Comparison of ENCODE assay signal across 17 mouse cellular contexts in the genomic region with DNA sequence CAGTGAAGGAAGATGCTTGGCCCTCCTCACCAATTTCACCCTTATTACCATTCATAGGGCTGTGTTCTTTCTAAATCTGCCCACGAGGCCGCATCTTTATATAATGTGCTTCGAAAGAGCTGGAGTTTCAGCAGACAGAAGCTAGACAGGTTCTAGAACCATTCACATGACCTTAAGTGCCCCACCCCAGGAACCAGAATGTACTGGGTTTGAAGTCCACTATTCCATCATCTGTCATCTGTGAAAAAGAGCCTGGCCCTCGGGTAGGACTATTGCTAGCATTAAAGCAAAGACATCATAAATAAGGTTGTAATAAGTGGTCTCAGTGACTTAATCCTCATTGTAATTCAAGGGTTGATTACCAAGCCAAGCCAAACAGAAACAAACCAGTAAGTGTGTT.
"Had no signal": no experiment of that assay in that cellular context is flagged by ENCODE, and none has a peak within 500 bp of the region (broad histone marks: within the 10 kb centered on the region; RNA-seq: fewer than 3 reads in every experiment).

No protein-coding gene starts in this region.

- H3K27ac ChIP-seq: lung, embryonic 15.5 days; macrophage; midbrain, embryonic 13.5 days; midbrain, embryonic 15.5 days; neural tube, embryonic 12.5 days; stomach, embryonic 15.5 days; stomach, postnatal 0 days had no signal

- H3K4me2 ChIP-seq: lung, embryonic 15.5 days; midbrain, embryonic 11.5 days; midbrain, embryonic 13.5 days; midbrain, embryonic 15.5 days; neural tube, embryonic 12.5 days; stomach, embryonic 15.5 days had no signal

- H3K4me3 ChIP-seq: lung, embryonic 15.5 days; megakaryocyte, embryonic 14.5 days; midbrain, embryonic 13.5 days; midbrain, embryonic 15.5 days; neural tube, embryonic 12.5 days; stomach, embryonic 15.5 days had no signal

- H3K27me3 ChIP-seq: midbrain, embryonic 13.5 days; midbrain, embryonic 15.5 days; neural tube, embryonic 12.5 days; stomach, embryonic 15.5 days had no signal

- H3K9ac ChIP-seq: lung, embryonic 15.5 days; midbrain, embryonic 13.5 days; midbrain, embryonic 15.5 days; neural tube, embryonic 12.5 days; stomach, embryonic 15.5 days had no signal

- DNase-seq: lung, adult 2 months; lung, postnatal 14 days; lung, postnatal 36 days; right cerebral cortex, postnatal 14 days; thymus, adult 2 months; thymus, postnatal 25 days; thymus, postnatal 4 days had no signal

- ATAC-seq: lung, postnatal 0 days; midbrain, embryonic 13.5 days; midbrain, embryonic 15.5 days had no signal

- H3K9me3 ChIP-seq: lung, embryonic 15.5 days; megakaryocyte, embryonic 14.5 days; midbrain, embryonic 13.5 days; midbrain, embryonic 15.5 days; neural tube, embryonic 12.5 days; stomach, embryonic 15.5 days had no signal

- H3K36me3 ChIP-seq: lung, embryonic 15.5 days; midbrain, embryonic 13.5 days; midbrain, embryonic 15.5 days; neural tube, embryonic 12.5 days; stomach, embryonic 15.5 days had no signal
